Mouse (Mus musculus) forebrain, postnatal 0 days (tissue): ENCODE data around the gene Slc15a4. TPM values are rescaled to one million over a fixed set of nuclear protein-coding genes. Genes with fewer than 3 reads are reported as not detected.

Experiments used
- ATAC-seq: fragments of 200-750 bp; cut with Nextera tagmentation; 2 replicates; pipeline ENCODE4 v1.8.0; 2017; ENCODE audit warnings: mild to moderate bottlenecking, moderate library complexity
- DNase-seq: peaks from one replicate; pipeline ENCODE4 v3.0.0-alpha.2; 2015
- H3K27ac ChIP-seq: fragments of 300-500 bp; sonication (generic); 2 replicates; pipeline ENCODE4 v1.5.1; 2014; ENCODE audit warnings: low read depth, mild to moderate bottlenecking, antibody characterized with exemption, low read length, moderate library complexity, mixed read lengths
- H3K27me3 ChIP-seq: fragments of 300-500 bp; sonication (generic); 2 replicates; pipeline ENCODE4 v1.6.1; 2014; ENCODE audit warnings: mild to moderate bottlenecking, low read length, mixed read lengths; ENCODE audit not compliant: insufficient read depth
- H3K36me3 ChIP-seq: fragments of 300-500 bp; sonication (generic); 2 replicates; pipeline ENCODE4 v1.6.1; 2014; ENCODE audit warnings: mild to moderate bottlenecking, moderate library complexity; ENCODE audit not compliant: insufficient read depth
- H3K4me1 ChIP-seq: fragments of 300-500 bp; sonication (generic); 2 replicates; pipeline ENCODE4 v1.6.1; 2014; ENCODE audit warnings: antibody characterized with exemption; ENCODE audit not compliant: insufficient read depth
- H3K4me2 ChIP-seq: fragments of 300-500 bp; sonication (generic); 2 replicates; pipeline ENCODE4 v1.6.1; 2014; ENCODE audit warnings: low read depth, mild to moderate bottlenecking, moderate library complexity
- H3K4me3 ChIP-seq: fragments of 300-500 bp; sonication (generic); 2 replicates; pipeline ENCODE4 v1.5.1; 2014; ENCODE audit warnings: low read depth, low read length, mixed read lengths
- H3K9ac ChIP-seq: fragments of 300-500 bp; sonication (generic); 2 replicates; pipeline ENCODE4 v1.6.1; 2014; ENCODE audit warnings: mild to moderate bottlenecking
- H3K9me3 ChIP-seq: fragments of 300-500 bp; sonication (generic); 2 replicates; pipeline ENCODE4 v1.6.1; 2016; ENCODE audit warnings: low read length
- CTCF ChIP-seq: sonication (generic); IDR thresholded peaks from 2 replicates; pipeline ENCODE4 v1.5.1; 2016; ENCODE audit warnings: antibody characterized with exemption, control low read depth, low read depth
- WGBS: fragments of 180-500 bp; shearing (Covaris S2); extraction: QIAGEN DNeasy Blood & Tissue Kit; methylation state at CpG from one replicate; pipeline ENCODE4 v1.1.7; 2014; 5-methylcytosine and 5-hydroxymethylcytosine counted together
- polyA plus RNA-seq: library from polyadenylated mRNA; unstranded; fragments of >200 nt; fragmentation: Nextera tagmentation; extraction: Ambion mirVana; gene quantifications from 2 replicates; pipeline ENCODE4 v1.2.1, GENCODE M21; 2015
- total RNA-seq: library from RNA; depleted of rRNA; stranded (reverse); fragments of >200 nt; gene quantifications from 2 replicates; pipeline ENCODE4 v1.2.3, GENCODE M21; 2014

Slc15a4 gene
- total and polyA plus RNA-seq, 2 experiments from 2014 or later, result 20.5 to 28.7 TPM

GRCm38 (mm10) chr5:127621108-127621507 lies 11.6 kb downstream of the Slc15a4 start:
- Histone ChIP-seq H3K9me3 (no peaks in the 10 kb centered on the region), H3K27ac (no peak overlapping the region), H3K36me3 (no peaks in the 10 kb centered on the region), H3K4me2 (no peak overlapping the region), H3K27me3 (no peaks in the 10 kb centered on the region), H3K4me3 (no peak overlapping the region), H3K4me1 (peaks cover 2% of the 10 kb centered on the region; the same call in 1 of the 2 replicates), H3K9ac (no peak overlapping the region)
- no peak for ATAC-seq
- no peak for TF ChIP-seq CTCF
- WGBS, result 88% methylated on average over 10 of the region's 10 CpGs
- DNase-seq, result no peak

GRCm38 (mm10) chr5:127620371-127620770 lies 12.3 kb downstream of the Slc15a4 start:
- Histone ChIP-seq H3K27ac (no peak overlapping the region), H3K4me2 (no peak overlapping the region), H3K36me3 (no peaks in the 10 kb centered on the region), H3K9me3 (no peaks in the 10 kb centered on the region), H3K9ac (no peak overlapping the region), H3K4me3 (no peak overlapping the region), H3K27me3 (no peaks in the 10 kb centered on the region), H3K4me1 (peaks cover 9% of the 10 kb centered on the region)
- no peak for TF ChIP-seq CTCF
- ATAC-seq, result no peak
- WGBS, result 79% methylated on average over 8 of the region's 8 CpGs
- DNase-seq, result no peak

- H3K9me3 ChIP-seq, result no peaks in the 10 kb centered on the region
- no peak overlapping the region for H3K4me2 ChIP-seq
- no peak overlapping the region for H3K9ac ChIP-seq
- H3K27me3 ChIP-seq, result no peaks in the 10 kb centered on the region
- no peak overlapping the region for H3K4me3 ChIP-seq
- no peak overlapping the region for H3K27ac ChIP-seq
- H3K36me3 ChIP-seq, result no peaks in the 10 kb centered on the region
- no peak for DNase-seq
- H3K4me1 ChIP-seq, result peaks cover 17% of the 10 kb centered on the region
- no peak for ATAC-seq
- TF ChIP-seq CTCF, result no peak
- 68% methylated on average over 3 of the region's 3 CpGs for WGBS
Measured at GRCm38 (mm10) chr5:127618834-127619233, 13.9 kb downstream of the Slc15a4 start.

- Histone ChIP-seq H3K27ac (peak overlapping the region; percentile 86), H3K27me3 (no peaks in the 10 kb centered on the region), H3K36me3 (no peaks in the 10 kb centered on the region), H3K4me3 (peak overlapping the region; percentile 89), H3K4me1 (peaks cover 17% of the 10 kb centered on the region), H3K9ac (peak overlapping the region; percentile 94), H3K9me3 (no peaks in the 10 kb centered on the region), H3K4me2 (peak overlapping the region; percentile 77)
- no peak for TF ChIP-seq CTCF
- DNase-seq (peak; percentile 98), ATAC-seq (peak; percentile 97)
- under 1% methylated on average over 86 of the region's 91 CpGs for WGBS
Measured at GRCm38 (mm10) chr5:127616884-127617635, 15.6 kb downstream of the Slc15a4 start.

- H3K27ac ChIP-seq, result no peak overlapping the region
- peak overlapping the region; percentile 77 for H3K4me2 ChIP-seq
- no peaks in the 10 kb centered on the region for H3K9me3 ChIP-seq
- peaks cover 17% of the 10 kb centered on the region for H3K4me1 ChIP-seq
- 23% methylated on average over 5 of the region's 5 CpGs for WGBS
- H3K4me3 ChIP-seq, result peak overlapping the region; percentile 89
- TF ChIP-seq CTCF, result no peak
- DNase-seq, result no peak
- ATAC-seq, result no peak
- no peaks in the 10 kb centered on the region for H3K36me3 ChIP-seq
- peak overlapping the region; percentile 94 for H3K9ac ChIP-seq
- no peaks in the 10 kb centered on the region for H3K27me3 ChIP-seq
Measured at GRCm38 (mm10) chr5:127616151-127616550, 16.5 kb downstream of the Slc15a4 start.

GRCm38 (mm10) chr5:127615459-127615858 lies 17.2 kb downstream of the Slc15a4 start:
- WGBS, result 76% methylated on average over 3 of the region's 3 CpGs
- peak overlapping the region; percentile 89 for H3K4me3 ChIP-seq
- H3K9me3 ChIP-seq, result no peaks in the 10 kb centered on the region
- H3K9ac ChIP-seq, result no peak overlapping the region
- H3K4me2 ChIP-seq, result peak overlapping the region; percentile 77
- no peaks in the 10 kb centered on the region for H3K36me3 ChIP-seq
- peaks cover 17% of the 10 kb centered on the region for H3K4me1 ChIP-seq
- DNase-seq (no peak), ATAC-seq (no peak)
- no peaks in the 10 kb centered on the region for H3K27me3 ChIP-seq
- no peak overlapping the region for H3K27ac ChIP-seq
- no peak for TF ChIP-seq CTCF

GRCm38 (mm10) chr5:127612397-127612796 lies 20.3 kb downstream of the Slc15a4 start:
- TF ChIP-seq CTCF, result no peak
- no peaks in the 10 kb centered on the region for H3K27me3 ChIP-seq
- H3K4me2 ChIP-seq, result no peak overlapping the region
- H3K27ac ChIP-seq, result no peak overlapping the region
- no peak overlapping the region for H3K9ac ChIP-seq
- 94% methylated on average over 6 of the region's 6 CpGs for WGBS
- H3K4me1 ChIP-seq, result peaks cover 17% of the 10 kb centered on the region
- ATAC-seq (no peak), DNase-seq (no peak)
- no peaks in the 10 kb centered on the region for H3K9me3 ChIP-seq
- H3K4me3 ChIP-seq, result no peak overlapping the region
- H3K36me3 ChIP-seq, result peaks cover 10% of the 10 kb centered on the region; the same call in 1 of the 2 replicates
